Mouse (Mus musculus): ENCODE measurements at regions not wholly inside any gene's neighbourhood (a gene's known extent, or its start where the extent isn't known, plus 50 kb on each side); places are given as distances from the start of the nearest gene placed in this dataset.

DNA sequence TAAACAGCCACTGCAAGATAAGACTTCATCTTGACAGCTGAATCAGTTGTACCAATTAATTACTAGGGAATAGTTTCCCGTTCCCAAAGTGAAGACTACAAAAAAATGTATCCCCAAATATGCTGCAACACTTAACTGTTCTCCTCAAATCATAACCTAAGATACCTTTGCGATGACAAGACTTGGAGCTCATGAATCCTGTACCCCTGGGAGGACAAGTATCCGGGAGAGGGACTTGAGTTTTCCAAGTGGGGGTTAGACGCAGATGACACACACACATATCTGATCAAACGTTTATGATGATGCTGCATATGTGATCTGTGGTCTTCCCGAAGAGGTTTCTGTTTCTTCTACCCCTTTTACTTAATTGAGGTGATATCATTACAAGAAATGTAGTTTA, 805.6 kb upstream of the Pou3f3 start:
- TF ChIP-seq POLR2A (IDR thresholded peaks at IDR 0.05; ENCODE audit: control insufficient read depth in 1 of 2, insufficient read depth in 1 of 2, low read depth in 1 of 2, low read length in 2 of 2, poor library complexity in 1 of 2) (no peak), MEF2A (IDR thresholded peaks at IDR 0.05; ENCODE audit: extremely low read depth, insufficient replicate concordance, low read depth, low read length, poor library complexity, severe bottlenecking) (no peak), POLR2AphosphoS2 (IDR thresholded peaks at IDR 0.05; ENCODE audit: low read length) (no peak), JUND (IDR thresholded peaks at IDR 0.05; ENCODE audit: low read depth, low read length) (no peak), MAFK (IDR thresholded peaks at IDR 0.05; ENCODE audit: borderline replicate concordance, low read depth, low read length) (no peak), GATA1 (IDR thresholded peaks at IDR 0.05; ENCODE audit: low read depth, low read length) (no peak), CTCF (IDR thresholded peaks at IDR 0.05 in 2 of 3, conservative IDR thresholded peaks at IDR 0.05 in 1 of 3; ENCODE audit: control insufficient read depth in 1 of 3, insufficient read depth in 1 of 3, low read depth in 2 of 3, low read length in 3 of 3, poor library complexity in 1 of 3, severe bottlenecking in 1 of 3) (no peak), ZKSCAN1 (IDR thresholded peaks at IDR 0.05; ENCODE audit: low read depth, low read length) (no peak), ZNF384 (IDR thresholded peaks at IDR 0.05; ENCODE audit: low read depth, low read length) (no peak), NELFE (IDR thresholded peaks at IDR 0.05; ENCODE audit: low read depth, low read length) (no peak), TBP (IDR thresholded peaks at IDR 0.05; ENCODE audit: low read depth, low read length) (no peak), MXI1 (IDR thresholded peaks at IDR 0.05; ENCODE audit: low read depth, low read length) (no peak)

Data from MEL (cell line).